Mouse (Mus musculus) stomach, embryonic 16.5 days (tissue): ENCODE data around the gene Rwdd2b. TPM values are rescaled to one million over a fixed set of nuclear protein-coding genes. Genes with fewer than 3 reads are reported as not detected.

ENCODE experiments used
- ATAC-seq: fragments of 200-750 bp; cut with Nextera tagmentation; 2 replicates; pipeline ENCODE4 v1.8.0; 2017; ENCODE audit warnings: moderate number of reproducible peaks, moderate TSS enrichment; ENCODE audit not compliant: insufficient read depth, low FRiP score
- H3K27ac ChIP-seq: fragments of 300-500 bp; sonication (generic); 2 replicates; pipeline ENCODE4 v1.5.1; 2014; ENCODE audit warnings: low read length
- H3K27me3 ChIP-seq: fragments of 300-500 bp; sonication (generic); 2 replicates; pipeline ENCODE4 v1.6.1; 2014; ENCODE audit warnings: low read length, control low read depth, mixed read lengths; ENCODE audit not compliant: control insufficient read depth, insufficient read depth
- H3K36me3 ChIP-seq: fragments of 300-500 bp; sonication (generic); 2 replicates; pipeline ENCODE4 v1.6.1; 2014; ENCODE audit warnings: low read length; ENCODE audit not compliant: control insufficient read depth, insufficient read depth
- H3K4me1 ChIP-seq: fragments of 300-500 bp; sonication (generic); 2 replicates; pipeline ENCODE4 v1.6.1; 2014; ENCODE audit warnings: low read length, control low read depth, mixed read lengths; ENCODE audit not compliant: control insufficient read depth, insufficient read depth
- H3K4me2 ChIP-seq: fragments of 300-500 bp; sonication (generic); 2 replicates; pipeline ENCODE4 v1.6.1; 2014; ENCODE audit warnings: low read depth, low read length, mixed read lengths
- H3K4me3 ChIP-seq: fragments of 300-500 bp; sonication (generic); replicated peaks from 2 replicates; pipeline ENCODE4 v1.5.1; 2014; ENCODE audit warnings: mild to moderate bottlenecking, low read length
- H3K9ac ChIP-seq: fragments of 300-500 bp; sonication (generic); 2 replicates; pipeline ENCODE4 v1.6.1; 2014; ENCODE audit warnings: low read length
- H3K9me3 ChIP-seq: fragments of 300-500 bp; sonication (generic); replicated peaks from 2 replicates; pipeline ENCODE4 v1.6.1; 2016; ENCODE audit warnings: low read length, control low read depth; ENCODE audit not compliant: control insufficient read depth
- WGBS: fragments of 180-500 bp; shearing (Covaris S2); extraction: QIAGEN DNeasy Blood & Tissue Kit; methylation state at CpG from one replicate; pipeline ENCODE4 v1.1.7; 2014; 5-methylcytosine and 5-hydroxymethylcytosine counted together
- polyA plus RNA-seq: library from polyadenylated mRNA; unstranded; fragments of >200 nt; fragmentation: Nextera tagmentation; extraction: Ambion mirVana; gene quantifications from 2 replicates; pipeline ENCODE4 v1.2.1, GENCODE M21; 2015

Gene Rwdd2b
- 10.7 and 12.0 TPM in 2 replicates for polyA plus RNA-seq

- Histone ChIP-seq H3K27ac (peak within 1 kb of the TSS; percentile 89), H3K9ac (peak within 1 kb of the TSS; percentile 92), H3K36me3 (no peaks in the 10 kb centered on the region), H3K27me3 (no peaks in the 10 kb centered on the region), H3K4me1 (peaks cover 15% of the 10 kb centered on the region), H3K4me3 (peak within 1 kb of the TSS; percentile 90), H3K9me3 (no peaks in the 10 kb centered on the region), H3K4me2 (peak within 1 kb of the TSS; percentile 65)
- 0% methylated on average over 38 of the region's 38 CpGs for WGBS
- ATAC-seq = peak; percentile 95
Measured at GRCm38 (mm10) chr16:87440184-87440686, at the start of gene Rwdd2b. Rwdd2b (minus strand) TSS chr16:87440573.

GRCm38 (mm10) chr16:87488605-87489004 is 48.2 kb upstream of the Rwdd2b start:
- H3K36me3 ChIP-seq = peaks cover 36% of the 10 kb centered on the region

GRCm38 (mm10) chr16:87486739-87487138 is 46.4 kb upstream of the Rwdd2b start:
- no peak for ATAC-seq
- H3K4me2 ChIP-seq = no peak overlapping the region
- H3K27me3 ChIP-seq = no peaks in the 10 kb centered on the region
- 94% methylated on average over 5 of the region's 5 CpGs for WGBS
- no peak overlapping the region for H3K4me3 ChIP-seq
- peaks cover 36% of the 10 kb centered on the region for H3K36me3 ChIP-seq
- no peak overlapping the region for H3K27ac ChIP-seq
- no peaks in the 10 kb centered on the region for H3K9me3 ChIP-seq
- no peaks in the 10 kb centered on the region for H3K4me1 ChIP-seq
- no peak overlapping the region for H3K9ac ChIP-seq

More at GRCm38 (mm10) chr16:87488605-87489004, 48.2 kb upstream of the Rwdd2b start:
- Histone ChIP-seq H3K9me3 (no peaks in the 10 kb centered on the region), H3K9ac (no peak overlapping the region), H3K4me1 (no peaks in the 10 kb centered on the region), H3K4me3 (no peak overlapping the region), H3K4me2 (no peak overlapping the region), H3K27me3 (no peaks in the 10 kb centered on the region), H3K27ac (no peak overlapping the region)
- ATAC-seq = no peak
- 64% methylated on average over 2 of the region's 2 CpGs for WGBS

- no peak overlapping the region for H3K27ac ChIP-seq
- H3K4me2 ChIP-seq = no peak overlapping the region
- no peak overlapping the region for H3K9ac ChIP-seq
- H3K4me1 ChIP-seq = no peaks in the 10 kb centered on the region
- no peak overlapping the region for H3K4me3 ChIP-seq
- H3K27me3 ChIP-seq = no peaks in the 10 kb centered on the region
- 81% methylated on average over 5 of the region's 5 CpGs for WGBS
- no peaks in the 10 kb centered on the region for H3K9me3 ChIP-seq
- H3K36me3 ChIP-seq = peaks cover 24% of the 10 kb centered on the region
- no peak for ATAC-seq
Measured at GRCm38 (mm10) chr16:87484367-87484766, 44.0 kb upstream of the Rwdd2b start.

- Histone ChIP-seq H3K36me3 (peaks cover 23% of the 10 kb centered on the region), H3K9me3 (no peaks in the 10 kb centered on the region), H3K4me3 (no peak overlapping the region), H3K27me3 (no peaks in the 10 kb centered on the region), H3K27ac (no peak overlapping the region), H3K9ac (no peak overlapping the region), H3K4me2 (no peak overlapping the region), H3K4me1 (no peaks in the 10 kb centered on the region)
- WGBS = 90% methylated on average over 4 of the region's 4 CpGs
- no peak for ATAC-seq
Measured at GRCm38 (mm10) chr16:87470579-87470978, 30.2 kb upstream of the Rwdd2b start.

GRCm38 (mm10) chr16:87458752-87459151 is 18.4 kb upstream of the Rwdd2b start:
- Histone ChIP-seq H3K27me3 (no peaks in the 10 kb centered on the region), H3K9ac (no peak overlapping the region)
- 92% methylated on average over 3 of the region's 3 CpGs for WGBS

GRCm38 (mm10) chr16:87455180-87455611 is 14.8 kb upstream of the Rwdd2b start:
- H3K4me1 ChIP-seq = peaks cover 10% of the 10 kb centered on the region
- WGBS = under 1% methylated on average over 37 of the region's 38 CpGs
- no peaks in the 10 kb centered on the region for H3K9me3 ChIP-seq
- no peaks in the 10 kb centered on the region for H3K27me3 ChIP-seq
- peak overlapping the region; percentile 69 for H3K4me2 ChIP-seq
- peak overlapping the region; percentile 98 for H3K9ac ChIP-seq
- peak overlapping the region; percentile 67 for H3K27ac ChIP-seq
- ATAC-seq = peak; percentile 69
- no peaks in the 10 kb centered on the region for H3K36me3 ChIP-seq
- H3K4me3 ChIP-seq = peak overlapping the region; percentile 92

More at GRCm38 (mm10) chr16:87458752-87459151, 18.4 kb upstream of the Rwdd2b start:
- peaks cover 10% of the 10 kb centered on the region for H3K4me1 ChIP-seq
- H3K36me3 ChIP-seq = no peaks in the 10 kb centered on the region
- no peaks in the 10 kb centered on the region for H3K9me3 ChIP-seq
- H3K4me2 ChIP-seq = no peak overlapping the region
- ATAC-seq = no peak
- H3K27ac ChIP-seq = no peak overlapping the region
- H3K4me3 ChIP-seq = no peak overlapping the region

- Histone ChIP-seq H3K4me1 (peaks cover 10% of the 10 kb centered on the region), H3K9me3 (no peaks in the 10 kb centered on the region), H3K4me2 (peak within 1 kb of the TSS; percentile 69), H3K4me3 (peak within 1 kb of the TSS; percentile 92), H3K27me3 (no peaks in the 10 kb centered on the region), H3K9ac (peak within 1 kb of the TSS; percentile 98), H3K27ac (peak within 1 kb of the TSS; percentile 67), H3K36me3 (no peaks in the 10 kb centered on the region)
- 10% methylated on average over 45 of the region's 45 CpGs for WGBS
- peak; percentile 98 for ATAC-seq
Measured at GRCm38 (mm10) chr16:87454419-87455179, 14.2 kb upstream of the Rwdd2b start, which contains the start of gene Usp16. Usp16 (plus strand) TSS chr16:87454703.

- H3K27me3 ChIP-seq = no peaks in the 10 kb centered on the region
- no peak overlapping the region for H3K27ac ChIP-seq
- no peak overlapping the region for H3K4me2 ChIP-seq
- no peaks in the 10 kb centered on the region for H3K36me3 ChIP-seq
- no peak overlapping the region for H3K9ac ChIP-seq
- peaks cover 10% of the 10 kb centered on the region for H3K4me1 ChIP-seq
- ATAC-seq = no peak
- no peaks in the 10 kb centered on the region for H3K9me3 ChIP-seq
- no peak overlapping the region for H3K4me3 ChIP-seq
- 90% methylated on average over 2 of the region's 2 CpGs for WGBS
Measured at GRCm38 (mm10) chr16:87453226-87453625, 12.9 kb upstream of the Rwdd2b start.
